Mouse (Mus musculus): Measurements from ENCODE around the gene Enpp7.

The Enpp7 gene

DNA sequence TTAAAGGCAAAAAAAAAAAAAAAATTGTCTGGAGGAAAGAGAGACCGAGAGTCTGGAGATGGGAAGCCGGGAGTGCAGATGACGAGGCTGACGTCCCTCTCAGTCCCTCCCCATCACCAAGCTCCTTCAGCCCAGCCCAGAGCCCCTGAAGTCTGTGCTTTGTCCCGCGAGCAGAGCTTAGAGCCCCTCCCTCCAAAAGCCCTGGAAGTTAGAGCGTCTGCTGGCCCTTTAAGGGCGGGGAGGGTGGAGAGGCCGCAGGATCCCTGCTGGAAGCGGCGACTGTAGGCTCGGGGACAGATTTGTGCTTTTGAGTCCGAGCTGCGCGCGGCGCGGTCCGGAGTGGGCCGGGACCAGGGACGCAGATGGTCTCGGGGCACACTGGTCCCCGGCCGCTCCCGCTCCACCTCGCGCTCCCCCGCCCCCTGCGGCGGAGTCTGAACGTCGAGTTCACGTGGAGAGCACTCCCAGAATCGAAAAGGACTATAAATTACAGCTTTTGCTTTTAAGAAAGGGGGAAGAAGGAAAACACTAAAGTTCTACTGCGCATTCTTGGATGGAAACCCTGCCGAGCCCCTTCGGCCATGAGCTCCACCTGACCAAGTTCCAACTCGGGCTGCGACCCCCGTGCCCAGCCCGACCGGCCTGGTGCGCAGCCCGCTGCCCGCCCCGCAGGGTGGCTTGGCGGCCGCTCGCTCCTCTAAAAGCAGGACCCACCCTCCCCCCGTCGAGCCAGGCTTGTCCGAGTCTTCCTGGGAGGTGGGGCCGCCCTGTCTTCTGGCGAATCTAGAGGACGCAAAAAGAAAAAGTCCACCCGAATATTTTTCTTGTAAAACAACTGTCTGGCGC, 49.2 kb downstream of the Enpp7 start:
- no peak for DNase-seq

DNA sequence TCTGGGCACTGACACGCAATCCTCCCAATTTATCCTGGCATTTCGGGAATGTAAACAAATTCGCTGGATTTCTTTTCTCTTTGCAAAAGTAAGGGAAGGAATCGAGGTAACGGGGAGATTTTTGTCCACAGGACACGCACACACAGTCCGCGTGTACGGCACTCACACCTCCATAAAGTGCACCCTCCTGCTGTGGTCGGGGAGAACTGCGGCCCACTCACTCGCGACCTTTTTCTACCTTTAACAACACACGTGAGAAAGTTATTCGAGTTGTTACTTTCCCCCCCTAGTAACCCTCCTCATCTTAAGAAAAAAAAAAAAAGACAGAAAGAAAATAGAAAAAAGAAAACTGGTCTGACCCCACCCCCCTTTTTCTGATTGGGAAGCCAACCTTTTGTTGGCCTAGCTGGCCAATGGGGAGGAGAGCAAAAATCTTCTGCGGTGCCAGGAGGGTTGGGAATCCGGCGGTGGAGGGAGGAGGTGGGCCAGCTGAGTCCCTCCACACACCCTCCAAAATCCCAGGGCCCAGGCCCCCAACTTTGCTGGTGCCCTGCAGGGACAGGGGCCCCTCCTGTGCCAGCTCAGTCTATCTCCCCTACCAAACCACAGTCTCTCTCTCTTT, 49.9 kb downstream of the Enpp7 start:
- DNase-seq = no peak

DNA sequence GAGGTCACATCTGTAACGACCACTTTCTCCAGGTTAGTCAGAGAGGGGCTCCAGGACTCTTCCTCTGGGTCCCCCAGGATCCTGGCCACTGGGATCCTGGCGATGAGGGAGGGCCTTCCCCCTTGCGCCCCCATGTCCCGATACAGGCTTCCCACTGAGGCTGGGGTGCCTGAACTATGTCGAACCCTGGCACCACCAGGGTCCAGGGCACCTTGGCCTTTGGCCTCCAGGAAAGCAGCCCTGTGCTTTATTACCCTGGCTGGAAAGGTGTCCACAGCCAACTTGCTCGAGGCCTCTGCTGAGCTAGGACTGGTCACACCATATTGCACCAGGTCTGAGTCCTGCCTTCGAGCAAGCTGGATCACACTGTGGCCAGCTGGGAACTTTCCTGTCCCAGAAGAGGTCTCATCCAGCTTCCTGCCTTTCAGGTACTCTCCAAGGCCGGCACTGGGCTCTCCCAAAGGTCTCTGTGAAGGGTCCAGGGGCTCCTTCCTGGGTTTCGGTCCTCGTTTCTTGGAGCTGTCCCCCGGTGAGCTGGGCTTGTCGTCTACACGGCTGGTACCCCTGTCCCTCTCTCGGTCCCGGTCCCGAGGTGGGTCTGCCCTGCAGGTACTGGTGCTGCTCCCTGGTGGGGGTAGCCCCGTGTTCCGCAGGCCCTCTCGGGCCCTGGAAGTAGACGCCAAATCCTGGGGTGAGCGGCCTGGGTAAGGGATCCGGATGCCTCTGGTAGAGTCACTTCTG, 50.9 kb downstream of the Enpp7 start:
- DNase-seq = no peak

DNA sequence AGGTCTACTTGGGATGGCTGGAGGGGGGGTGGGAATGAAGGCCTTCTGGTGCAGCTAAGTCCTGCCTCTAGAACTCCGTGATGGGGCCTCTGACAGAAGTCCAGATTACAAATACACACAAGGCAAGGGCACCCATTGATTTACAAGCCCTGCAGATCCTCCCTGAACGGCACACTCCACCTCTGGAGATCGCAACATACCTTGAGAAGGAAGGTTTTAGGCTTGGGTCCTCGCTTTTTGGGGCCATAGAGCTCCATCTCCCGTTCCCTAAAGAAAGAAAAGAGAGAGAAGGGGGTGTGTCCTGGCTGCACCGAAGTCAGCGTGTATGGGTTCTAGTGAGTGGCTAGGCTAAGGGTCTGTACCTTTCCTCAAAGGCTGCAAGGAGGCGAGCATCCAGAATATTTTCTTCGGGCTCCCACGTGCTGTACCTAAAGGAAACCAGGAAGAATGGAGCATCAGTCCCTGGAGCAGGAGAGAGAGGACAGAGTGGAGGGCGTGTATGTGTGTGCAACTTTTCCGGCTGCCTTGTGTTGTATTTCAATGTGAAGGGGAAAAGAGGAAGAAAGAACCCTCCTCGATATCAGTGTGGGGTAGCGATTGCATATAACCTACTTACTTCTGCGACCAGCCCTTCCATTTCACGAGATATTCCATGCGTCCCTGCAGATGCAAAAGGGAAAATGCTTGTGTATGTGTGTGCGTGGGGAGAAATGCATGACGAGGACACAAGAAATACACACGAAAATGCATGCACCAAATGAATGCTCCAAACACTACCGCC, 51.9 kb downstream of the Enpp7 start:
- DNase-seq = no peak

DNA sequence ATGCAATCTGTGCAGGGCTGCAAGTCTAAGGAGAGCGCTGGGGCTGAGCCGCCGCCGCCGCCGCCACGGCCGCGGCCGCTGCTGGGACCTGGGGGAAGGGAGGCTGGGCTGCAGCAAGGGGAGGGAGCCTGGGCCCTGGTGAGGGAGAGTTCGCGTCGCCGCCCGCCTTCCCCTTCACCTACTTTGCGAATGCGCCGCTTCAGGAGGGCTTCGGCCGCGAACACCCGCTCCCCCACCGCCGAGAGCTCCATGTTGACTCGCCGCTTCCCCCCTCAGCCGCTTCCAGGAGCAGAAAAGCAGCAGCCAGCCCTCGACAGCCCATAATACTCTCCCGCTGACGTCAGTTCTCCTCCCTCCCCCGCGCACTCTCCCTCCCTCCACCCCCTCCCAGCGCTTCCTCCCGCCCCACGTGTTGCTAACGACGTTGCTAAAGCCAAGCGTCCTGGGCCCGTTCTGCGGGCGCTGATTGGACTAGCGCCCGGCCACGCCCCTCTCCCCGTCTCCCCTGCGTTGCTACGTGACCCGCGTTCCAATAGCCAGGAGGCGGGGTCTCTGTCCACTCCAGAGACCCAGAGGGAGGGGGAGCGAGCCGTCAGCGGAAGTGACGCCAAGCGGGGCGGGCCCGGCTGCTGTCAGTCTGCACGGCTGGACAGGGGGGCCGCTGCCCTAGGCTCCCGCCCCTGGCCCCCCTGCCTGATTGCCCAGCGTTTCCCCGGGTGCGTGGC, 52.8 kb downstream of the Enpp7 start, which contains the start of gene Cbx8:
Gene Cbx8, minus strand, starts transcription at position 370 of the 725 bp plus-strand sequence.
- DNase-seq = peak; percentile 100

DNA sequence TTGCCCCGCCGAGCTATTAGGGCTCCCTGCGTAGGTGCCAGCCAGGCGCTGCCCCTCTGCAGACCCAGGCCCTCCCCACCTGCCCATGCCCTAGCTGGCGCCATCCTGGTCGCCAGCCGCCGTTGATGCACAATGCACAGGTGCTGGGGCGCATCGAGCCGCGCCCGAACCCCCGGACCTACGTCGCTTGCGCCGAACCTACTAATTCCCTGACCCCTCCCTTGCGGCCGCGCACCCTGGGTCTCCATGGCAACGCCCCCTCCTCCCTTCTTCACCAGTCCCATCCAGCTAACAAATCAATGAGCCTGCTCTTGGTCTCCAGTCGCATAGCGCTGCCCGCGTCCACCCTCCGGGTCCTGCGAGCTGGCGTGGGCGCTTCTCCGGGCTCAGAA, 53.3 kb downstream of the Enpp7 start:
- DNase-seq = no peak

DNA sequence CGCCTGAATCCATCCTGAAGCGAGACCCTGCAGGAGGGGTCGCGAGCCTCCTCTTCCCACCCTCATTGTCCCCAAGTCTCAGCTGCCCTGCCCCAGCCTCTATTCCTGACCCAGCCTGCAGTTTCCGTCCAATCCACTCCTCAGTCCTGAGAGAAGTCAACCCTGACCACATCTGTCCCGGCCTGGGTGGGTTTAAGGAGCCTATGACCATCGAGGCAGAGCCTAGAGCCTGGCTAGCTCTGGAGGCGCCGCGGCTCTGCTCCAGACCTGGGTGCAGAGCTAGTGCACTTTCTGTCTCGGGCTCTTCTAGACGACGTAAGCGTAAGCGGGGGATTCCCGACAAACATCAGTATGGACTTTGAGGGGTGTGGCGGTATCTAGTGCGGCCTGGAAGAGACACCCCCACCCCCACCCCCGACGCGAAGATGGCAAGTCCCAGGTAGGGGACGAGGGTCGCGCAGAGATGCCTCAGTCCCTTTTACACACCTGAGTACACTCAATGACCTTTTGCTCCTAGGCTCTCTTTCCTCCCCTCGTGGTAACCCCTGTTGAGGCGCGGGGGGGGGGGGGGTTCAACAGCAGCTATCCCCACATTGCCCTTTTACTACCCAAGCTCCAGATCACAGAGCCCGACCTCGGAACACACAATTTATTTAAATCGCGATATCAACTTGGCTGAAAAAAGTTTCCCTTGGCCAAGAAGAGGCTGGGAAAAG, 53.9 kb downstream of the Enpp7 start:
- no peak for DNase-seq

Measured in cerebellum, adult 8-10 months (tissue).